Mouse (Mus musculus): ENCODE results near the gene Fam57a. TPM values are rescaled to one million over a fixed set of nuclear protein-coding genes. Genes with fewer than 3 reads are reported as not detected.

Gene Fam57a
- polyA plus RNA-seq, 1 experiment from 2014 or later: 32.7 TPM

DNA sequence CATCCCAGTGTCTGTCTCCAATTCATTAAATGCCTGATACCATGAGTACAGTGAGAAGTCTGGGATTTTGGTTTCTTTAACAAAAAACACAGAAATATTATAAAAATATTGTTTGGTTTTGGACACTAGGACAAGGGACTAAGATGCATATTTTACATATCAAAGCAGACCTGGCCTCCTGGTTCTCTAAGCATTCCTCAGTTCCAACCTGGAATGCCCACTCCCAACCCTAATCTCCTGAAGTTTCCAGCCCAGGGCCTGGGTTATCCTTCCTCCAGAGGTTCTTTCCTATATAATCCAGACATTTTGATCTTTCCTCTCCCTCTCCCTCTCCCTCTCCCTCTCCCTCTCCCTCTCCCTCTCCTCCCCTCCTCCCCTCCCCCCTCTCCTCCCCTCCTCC is 45.6 kb downstream of the Fam57a start:
- Histone ChIP-seq H3K4me3 (ENCODE audit: low read depth, low read length) (no peak overlapping the region), H3K36me3 (ENCODE audit: control insufficient read depth, insufficient read depth, low read length) (0 out of 2 replicates have a peak, but pooled peaks cover 5% of the 10 kb centered on the region), H3K9me3 (ENCODE audit: control insufficient read depth, low read length) (no peaks in the 10 kb centered on the region), H3K27me3 (ENCODE audit: control insufficient read depth, insufficient read depth, low read length) (no peaks in the 10 kb centered on the region), H3K27ac (ENCODE audit: low read depth, low read length) (no peak overlapping the region), H3K9ac (ENCODE audit: low read length) (no peak overlapping the region), H3K4me2 (no peak overlapping the region), H3K4me1 (ENCODE audit: control insufficient read depth, insufficient read depth, low read length) (no peaks in the 10 kb centered on the region)
- DNase-seq (ENCODE audit: low spot score, missing footprints) (no peak), ATAC-seq (ENCODE audit: low FRiP score) (no peak)

DNA sequence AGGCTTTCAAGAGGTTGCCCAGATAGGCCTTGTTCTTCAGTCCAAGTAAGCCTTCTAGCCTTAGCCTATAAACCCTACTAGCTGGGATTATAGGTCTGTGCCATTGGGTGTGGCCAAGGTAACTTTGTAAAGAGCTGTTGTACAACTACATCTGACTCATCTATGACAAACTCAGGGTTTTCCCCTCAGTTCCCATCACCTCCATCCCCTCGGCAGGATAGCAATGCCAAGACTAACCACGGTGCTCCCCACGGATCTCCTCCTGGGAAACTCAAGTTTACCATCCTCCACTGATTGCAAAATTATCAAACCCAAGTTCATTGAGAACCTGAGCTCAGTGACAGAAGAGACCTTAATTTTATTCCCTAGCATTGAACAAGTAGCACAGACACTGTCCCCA is 56.7 kb downstream of the Fam57a start:
- no peak for DNase-seq (ENCODE audit: low spot score, missing footprints)
- no peaks in the 10 kb centered on the region for H3K9me3 ChIP-seq (ENCODE audit: control insufficient read depth, low read length)
- H3K4me1 ChIP-seq (ENCODE audit: control insufficient read depth, insufficient read depth, low read length): no peaks in the 10 kb centered on the region
- no peak overlapping the region for H3K4me2 ChIP-seq
- H3K27ac ChIP-seq (ENCODE audit: low read depth, low read length): no peak overlapping the region
- WGBS: 94% methylated on average over 3 of the region's 3 CpGs
- H3K36me3 ChIP-seq (ENCODE audit: control insufficient read depth, insufficient read depth, low read length): peaks cover 15% of the 10 kb centered on the region
- H3K9ac ChIP-seq (ENCODE audit: low read length): no peak overlapping the region
- H3K27me3 ChIP-seq (ENCODE audit: control insufficient read depth, insufficient read depth, low read length): no peaks in the 10 kb centered on the region
- no peak overlapping the region for H3K4me3 ChIP-seq (ENCODE audit: low read depth, low read length)
- ATAC-seq (ENCODE audit: low FRiP score): no peak

DNA sequence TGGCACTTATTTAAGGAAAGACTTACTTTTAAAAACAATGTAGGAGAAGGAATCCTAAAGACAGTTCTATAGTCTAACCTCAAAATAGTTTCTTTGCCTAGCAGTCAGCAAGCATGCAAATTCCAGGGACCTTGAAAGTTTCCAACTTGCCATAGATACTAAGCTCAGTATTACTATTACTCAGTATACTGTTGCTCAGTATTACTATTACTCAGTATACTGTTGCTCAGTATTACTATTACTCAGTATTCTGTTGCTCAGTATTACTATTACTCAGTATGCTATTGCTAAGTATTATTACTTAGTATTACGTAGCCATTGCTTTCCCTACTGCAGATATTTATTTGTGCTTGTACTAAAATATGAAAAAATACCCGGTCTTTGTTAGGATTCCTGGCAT is 60.3 kb downstream of the Fam57a start:
- Histone ChIP-seq H3K27me3 (ENCODE audit: control insufficient read depth, insufficient read depth, low read length) (no peaks in the 10 kb centered on the region), H3K4me3 (ENCODE audit: low read depth, low read length) (no peak overlapping the region), H3K4me2 (no peak overlapping the region), H3K27ac (ENCODE audit: low read depth, low read length) (no peak overlapping the region), H3K4me1 (ENCODE audit: control insufficient read depth, insufficient read depth, low read length) (peaks cover 10% of the 10 kb centered on the region), H3K9me3 (ENCODE audit: control insufficient read depth, low read length) (no peaks in the 10 kb centered on the region), H3K9ac (ENCODE audit: low read length) (no peak overlapping the region), H3K36me3 (ENCODE audit: control insufficient read depth, insufficient read depth, low read length) (peaks cover 4% of the 10 kb centered on the region; the same call in 1 of the 2 replicates)
- ATAC-seq (ENCODE audit: low FRiP score) (no peak), DNase-seq (ENCODE audit: low spot score, missing footprints) (no peak)
- 94% methylated on average over 2 of the region's 2 CpGs for WGBS

GRCm38 (mm10) chr11:76242901-76243810 is 63.7 kb downstream of the Fam57a start, which contains the start of the genes Mrm3 and Glod4:
TSS of gene Mrm3 (plus strand) at chr11:76243715.
TSS of gene Glod4 (minus strand) at chr11:76243725.
- no peaks in the 10 kb centered on the region for H3K9me3 ChIP-seq (ENCODE audit: control insufficient read depth, low read length)
- H3K4me1 ChIP-seq (ENCODE audit: control insufficient read depth, insufficient read depth, low read length): peaks cover 10% of the 10 kb centered on the region
- H3K4me3 ChIP-seq (ENCODE audit: low read depth, low read length): peak within 1 kb of the TSS; percentile 63
- no peaks in the 10 kb centered on the region for H3K27me3 ChIP-seq (ENCODE audit: control insufficient read depth, insufficient read depth, low read length)
- H3K4me2 ChIP-seq: peak within 1 kb of the TSS; percentile 89
- H3K36me3 ChIP-seq (ENCODE audit: control insufficient read depth, insufficient read depth, low read length): no peaks in the 10 kb centered on the region; the same call in 1 of the 2 replicates
- DNase-seq (ENCODE audit: low spot score, missing footprints) (peak; percentile 100), ATAC-seq (ENCODE audit: low FRiP score) (peak; percentile 90)
- peak within 1 kb of the TSS; percentile 80 for H3K9ac ChIP-seq (ENCODE audit: low read length)
- no peak within 1 kb of the TSS for H3K27ac ChIP-seq (ENCODE audit: low read depth, low read length)
- WGBS: under 1% methylated on average over 61 of the region's 61 CpGs

DNA sequence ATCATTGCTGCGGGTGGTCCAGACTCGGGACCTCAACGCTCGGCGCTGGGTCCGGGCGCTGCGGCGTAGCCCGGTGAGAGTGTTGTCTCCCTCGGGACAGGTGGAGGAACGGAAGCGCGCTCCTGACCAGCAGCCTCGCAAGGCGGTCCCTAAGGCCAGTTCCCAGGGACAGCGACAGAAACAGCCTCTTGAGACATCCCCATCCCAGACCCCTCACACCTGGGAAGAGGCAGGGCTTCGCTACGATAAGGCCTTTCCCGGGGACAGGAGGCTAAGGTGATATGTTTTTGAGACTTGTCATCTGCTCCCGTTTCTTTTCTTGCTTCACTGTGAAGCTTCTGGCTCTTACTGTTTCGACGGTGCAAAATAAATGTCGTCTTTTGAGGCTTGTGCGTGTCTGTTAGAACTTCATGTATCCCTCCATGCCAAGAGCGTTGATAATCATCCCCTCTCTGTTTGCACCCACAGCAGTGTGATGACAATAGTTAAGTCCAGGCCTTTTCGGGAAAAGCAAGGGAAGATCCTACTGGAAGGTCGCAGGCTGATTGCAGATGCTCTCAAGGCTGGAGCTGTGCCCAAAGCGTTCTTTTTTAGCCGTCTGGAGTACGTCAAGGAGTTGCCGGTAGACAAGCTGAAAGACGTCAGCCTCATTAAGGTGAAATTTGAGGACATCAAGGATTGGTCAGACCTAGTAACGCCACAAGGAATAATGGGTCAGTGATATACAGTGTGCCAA is 64.5 kb downstream of the Fam57a start:
- ATAC-seq (ENCODE audit: low FRiP score) (no peak; the same call in 1 of the 2 replicates), DNase-seq (ENCODE audit: low spot score, missing footprints) (no peak)
- Histone ChIP-seq H3K4me1 (ENCODE audit: control insufficient read depth, insufficient read depth, low read length) (peaks cover 10% of the 10 kb centered on the region), H3K27me3 (ENCODE audit: control insufficient read depth, insufficient read depth, low read length) (no peaks in the 10 kb centered on the region), H3K36me3 (ENCODE audit: control insufficient read depth, insufficient read depth, low read length) (no peaks in the 10 kb centered on the region; the same call in 1 of the 2 replicates), H3K9ac (ENCODE audit: low read length) (peak overlapping the region; percentile 80), H3K4me3 (ENCODE audit: low read depth, low read length) (peak overlapping the region; percentile 63), H3K27ac (ENCODE audit: low read depth, low read length) (no peak overlapping the region), H3K9me3 (ENCODE audit: control insufficient read depth, low read length) (no peaks in the 10 kb centered on the region), H3K4me2 (peak overlapping the region; percentile 89)
- WGBS: 5% methylated on average over 34 of the region's 34 CpGs

DNA sequence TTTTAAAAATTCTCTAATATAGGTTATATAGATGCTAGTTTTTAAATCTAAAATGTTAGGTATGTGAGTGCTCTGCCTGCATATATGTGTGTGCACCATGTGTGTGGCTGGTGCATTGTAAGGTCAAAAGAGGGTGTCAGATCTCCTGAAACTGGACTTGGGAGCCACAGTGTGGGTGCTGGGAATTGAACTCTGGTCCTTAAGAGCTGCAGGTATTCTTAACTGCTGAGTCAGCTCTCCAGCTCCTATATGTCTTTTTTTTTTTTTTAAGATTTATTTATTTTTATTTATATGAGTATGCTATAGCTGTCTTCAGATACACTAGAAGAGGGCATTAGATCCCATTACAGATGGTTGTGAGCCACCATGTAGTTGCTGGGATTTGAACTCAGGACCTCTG is 67.0 kb downstream of the Fam57a start:
- DNase-seq (ENCODE audit: low spot score, missing footprints) (no peak), ATAC-seq (ENCODE audit: low FRiP score) (no peak)
- Histone ChIP-seq H3K9ac (ENCODE audit: low read length) (no peak overlapping the region), H3K4me1 (ENCODE audit: control insufficient read depth, insufficient read depth, low read length) (peaks cover 10% of the 10 kb centered on the region), H3K4me3 (ENCODE audit: low read depth, low read length) (no peak overlapping the region), H3K36me3 (ENCODE audit: control insufficient read depth, insufficient read depth, low read length) (peaks cover 3% of the 10 kb centered on the region; the same call in 1 of the 2 replicates), H3K4me2 (no peak overlapping the region), H3K27ac (ENCODE audit: low read depth, low read length) (no peak overlapping the region), H3K27me3 (ENCODE audit: control insufficient read depth, insufficient read depth, low read length) (no peaks in the 10 kb centered on the region), H3K9me3 (ENCODE audit: control insufficient read depth, low read length) (no peaks in the 10 kb centered on the region)

GRCm38 (mm10) chr11:76247239-76247638 is 67.8 kb downstream of the Fam57a start:
- DNase-seq (ENCODE audit: low spot score, missing footprints): no peak
- peaks cover 10% of the 10 kb centered on the region for H3K4me1 ChIP-seq (ENCODE audit: control insufficient read depth, insufficient read depth, low read length)
- no peak for ATAC-seq (ENCODE audit: low FRiP score)
- H3K9me3 ChIP-seq (ENCODE audit: control insufficient read depth, low read length): no peaks in the 10 kb centered on the region
- H3K36me3 ChIP-seq (ENCODE audit: control insufficient read depth, insufficient read depth, low read length): peaks cover 3% of the 10 kb centered on the region; the same call in 1 of the 2 replicates
- no peak overlapping the region for H3K4me3 ChIP-seq (ENCODE audit: low read depth, low read length)
- H3K9ac ChIP-seq (ENCODE audit: low read length): no peak overlapping the region
- no peak overlapping the region for H3K4me2 ChIP-seq
- no peak overlapping the region for H3K27ac ChIP-seq (ENCODE audit: low read depth, low read length)
- 42% methylated on average over 2 of the region's 2 CpGs for WGBS
- no peaks in the 10 kb centered on the region for H3K27me3 ChIP-seq (ENCODE audit: control insufficient read depth, insufficient read depth, low read length)

DNA sequence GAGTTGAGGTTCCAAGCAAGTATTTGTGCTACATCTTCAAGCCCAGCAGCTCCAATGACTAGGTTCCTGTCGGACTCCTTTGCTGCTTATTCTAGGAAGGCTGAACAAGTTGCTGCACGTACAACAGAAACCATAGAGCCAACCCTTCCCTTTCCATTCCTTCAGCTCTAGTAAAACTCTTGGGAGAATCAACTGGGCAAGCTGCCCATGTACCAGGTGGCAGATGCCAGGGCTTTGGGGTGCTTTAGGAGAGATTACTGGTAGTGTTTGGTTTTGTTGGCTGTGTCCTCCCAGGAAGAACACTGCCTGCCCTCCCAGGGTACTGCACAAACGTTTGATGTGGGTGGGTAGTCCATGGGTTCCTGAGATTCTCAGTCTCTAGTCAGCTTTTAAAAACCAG is 72.6 kb downstream of the Fam57a start:
- Histone ChIP-seq H3K9ac (ENCODE audit: low read length) (no peak overlapping the region), H3K4me2 (no peak overlapping the region), H3K27ac (ENCODE audit: low read depth, low read length) (no peak overlapping the region), H3K9me3 (ENCODE audit: control insufficient read depth, low read length) (no peaks in the 10 kb centered on the region), H3K4me1 (ENCODE audit: control insufficient read depth, insufficient read depth, low read length) (peaks cover 7% of the 10 kb centered on the region), H3K36me3 (ENCODE audit: control insufficient read depth, insufficient read depth, low read length) (peaks cover 3% of the 10 kb centered on the region; the same call in 1 of the 2 replicates), H3K4me3 (ENCODE audit: low read depth, low read length) (no peak overlapping the region), H3K27me3 (ENCODE audit: control insufficient read depth, insufficient read depth, low read length) (no peaks in the 10 kb centered on the region)
- ATAC-seq (ENCODE audit: low FRiP score): no peak
- WGBS: 68% methylated on average over 3 of the region's 3 CpGs
- no peak for DNase-seq (ENCODE audit: low spot score, missing footprints)

Data from midbrain, embryonic 11.5 days (tissue).